Mouse (Mus musculus) sigmoid colon, adult 10 weeks (tissue): ENCODE measurements around the gene Shisa2. TPM values are rescaled to one million over a fixed set of nuclear protein-coding genes. Genes with fewer than 3 reads are reported as not detected.

Source experiments
- polyA plus RNA-seq: library from polyadenylated mRNA; stranded (reverse); fragments of 350-450 nt; fragmentation: Illumina TruSeq; extraction: RNeasy Lipid Tissue Mini Kit (QIAGEN cat#74804); gene quantifications from one replicate; pipeline ENCODE4 v1.2.3, GENCODE M21; 2014; ENCODE audit warnings: low read depth, low replicate concordance

Shisa2 gene
- polyA plus RNA-seq, result 90.5 TPM

DNA sequence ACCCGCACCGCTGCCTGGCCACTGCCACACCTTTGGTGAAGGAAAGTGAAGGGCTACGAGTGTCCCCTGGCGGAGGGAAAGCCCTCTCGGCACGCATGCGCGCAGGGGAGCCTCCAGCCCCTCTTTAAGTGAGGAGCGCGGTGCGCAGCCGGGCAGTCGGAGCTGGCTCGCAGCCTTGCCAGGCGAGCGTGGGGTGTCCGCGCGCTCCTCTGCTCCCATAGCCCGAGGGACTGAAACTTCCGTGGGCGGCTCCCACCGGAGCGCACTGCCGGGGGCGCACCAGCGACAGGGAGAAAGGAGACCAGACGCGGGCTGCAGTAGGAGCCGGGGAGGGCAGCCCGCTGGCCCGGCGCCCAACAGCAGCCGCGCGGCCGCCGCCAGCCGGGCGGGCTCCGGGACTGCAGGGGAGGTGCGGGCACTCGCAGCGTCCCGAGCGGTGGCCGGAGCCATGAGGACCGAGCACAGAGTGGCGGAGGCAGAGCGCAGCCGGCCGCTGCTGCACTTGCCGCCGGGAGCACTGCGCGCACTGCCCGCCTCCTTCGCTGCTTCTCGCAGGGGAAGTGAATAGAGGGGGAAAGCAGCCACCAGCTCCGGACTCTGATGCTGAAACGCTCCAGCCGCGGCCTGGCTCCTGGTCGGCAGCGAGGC, at the start of gene Shisa2:
Gene Shisa2 (plus strand): TSS at position 151 of the 648 bp plus-strand sequence.

GRCm38 (mm10) chr14:59597398-59598259, 27.5 kb upstream of the Shisa2 start, which contains the start of gene Cdadc1:
Cdadc1 (minus strand) TSS chr14:59597959.

Other genes starting within 250 kb of the Shisa2 start
- 6.0 TPM for gene Phf11c, start 229.9 kb upstream of the Shisa2 start, polyA plus RNA-seq
- gene Setdb2, start 184.4 kb upstream of the Shisa2 start, polyA plus RNA-seq, result 23.9 TPM
- 103 TPM for gene Cab39l, start 184.3 kb upstream of the Shisa2 start, polyA plus RNA-seq
- 77.4 TPM for gene Cdadc1, start 27.3 kb upstream of the Shisa2 start, polyA plus RNA-seq